10 mouse cellular contexts compared by ENCODE assay signal in the genomic region with DNA sequence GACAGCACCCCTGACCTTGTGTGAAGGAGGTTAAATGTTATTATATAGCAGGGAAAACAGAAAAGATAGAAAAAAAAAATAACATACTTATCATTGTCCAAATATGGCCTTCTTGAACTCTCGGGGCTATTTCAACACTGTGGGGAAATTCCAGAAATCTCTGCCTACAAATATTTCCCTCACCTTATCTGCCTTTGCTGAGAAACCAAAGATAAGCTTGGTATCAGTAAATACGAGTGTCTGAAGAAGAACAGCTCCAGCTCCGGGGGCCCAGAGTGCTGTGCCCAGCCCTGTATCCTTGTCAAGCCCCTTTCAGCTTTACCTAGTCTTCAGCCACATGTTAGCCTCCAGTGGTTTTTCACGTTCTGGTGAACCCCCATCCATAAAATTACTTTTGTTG.
DNase-seq lines count a peak whose midpoint lies in the region; ATAC-seq and TF ChIP-seq lines count a peak whose summit lies in the region.
"Had no signal": no experiment of that assay in that cellular context is flagged by ENCODE, and none has a peak within 500 bp of the region (broad histone marks: within the 10 kb centered on the region; RNA-seq: fewer than 3 reads in every experiment).

No protein-coding gene starts in this region.

- no peak for TF ChIP-seq CTCF in heart, adult 2 months (IDR thresholded peaks at IDR 0.05)
- no peak for TF ChIP-seq CTCF in small intestine, adult 2 months (IDR thresholded peaks at IDR 0.05; ENCODE audit: extremely low read depth, insufficient read length, insufficient replicate concordance, low read depth, low read length)

- 24% methylated on average over 4 of the region's 4 CpGs for WGBS in heart, adult 2 months
- 79% methylated on average over 4 of the region's 4 CpGs for WGBS in midbrain, embryonic 11.5 days
- 68% methylated on average over 4 of the region's 4 CpGs for WGBS in midbrain, embryonic 10.5 days
- WGBS in heart, embryonic 16.5 days = 14% methylated on average over 4 of the region's 4 CpGs
- 14% methylated on average over 4 of the region's 4 CpGs for WGBS in small intestine, adult 2 months
- WGBS in hindbrain, embryonic 13.5 days = 76% methylated on average over 4 of the region's 4 CpGs

- peaks cover 5% of the 10 kb centered on the region for H3K4me1 ChIP-seq in heart, adult 2 months (ENCODE audit: control insufficient read depth, insufficient read depth, low read length)
- H3K4me1 ChIP-seq in midbrain, embryonic 11.5 days (ENCODE audit: control insufficient read depth, insufficient read depth, low read length) = 0 out of 2 replicates have a peak, but pooled peaks cover 2% of the 10 kb centered on the region
- peaks cover 17% of the 10 kb centered on the region for H3K4me1 ChIP-seq in midbrain, embryonic 10.5 days
- H3K4me1 ChIP-seq in heart, embryonic 16.5 days (ENCODE audit: control insufficient read depth, insufficient read depth, low read length) = peaks cover 19% of the 10 kb centered on the region
- H3K4me1 ChIP-seq in small intestine, adult 2 months (ENCODE audit: control insufficient read depth, insufficient read depth, insufficient read length, low read length) = peaks cover 15% of the 10 kb centered on the region
- peaks cover 14% of the 10 kb centered on the region for H3K4me1 ChIP-seq in hindbrain, embryonic 13.5 days (replicated peaks)

- DNase-seq in heart, adult 2 months = no peak
- DNase-seq in heart, postnatal 14 days = no peak
- DNase-seq in midbrain, embryonic 11.5 days (ENCODE audit: low spot score, missing footprints) = peak; percentile 75
- no peak for DNase-seq in midbrain, embryonic 10.5 days (ENCODE audit: low spot score)
- DNase-seq in cerebellum, adult 11 months = no peak
- DNase-seq: cerebellum, postnatal 14 days had no signal

- intact Hi-C loops in heart, adult 2 months (cut with DNase I) = loop anchor here (5.0 to 10.0 kb wide), 4 partner anchors 92 to 588 kb away; partner anchors contain the start of gene Ppp1r12a
- intact Hi-C loops in heart, postnatal 14 days (cut with DNase I) = loop anchor here (5.0 to 10.0 kb wide), 3 partner anchors 92 to 590 kb away; no protein-coding TSS in a partner anchor

- no peaks in the 10 kb centered on the region for H3K79me2 ChIP-seq in heart, adult 2 months (replicated peaks; ENCODE audit: control insufficient read depth, insufficient read depth, low read length)

- TF ChIP-seq EP300 in heart, adult 2 months (IDR thresholded peaks at IDR 0.05; ENCODE audit: insufficient read depth, low read depth, low read length) = no peak

- TF ChIP-seq POLR2A in heart, adult 2 months (IDR thresholded peaks at IDR 0.05; ENCODE audit: insufficient read depth, low read depth, low read length) = no peak
- no peak for TF ChIP-seq POLR2A in small intestine, adult 2 months (IDR thresholded peaks at IDR 0.05; ENCODE audit: low read depth, low read length)

- no peak overlapping the region for H3K9ac ChIP-seq in heart, adult 2 months (ENCODE audit: low read depth, low read length)
- no peak overlapping the region for H3K9ac ChIP-seq in midbrain, embryonic 11.5 days (ENCODE audit: low read length)
- peak overlapping the region; percentile 42; the same call in 1 of the 2 replicates for H3K9ac ChIP-seq in heart, embryonic 16.5 days (ENCODE audit: low read length)
- no peak overlapping the region for H3K9ac ChIP-seq in hindbrain, embryonic 13.5 days

- no peaks in the 10 kb centered on the region for H3K9me3 ChIP-seq in midbrain, embryonic 11.5 days (ENCODE audit: control insufficient read depth, low read length)
- H3K9me3 ChIP-seq in midbrain, embryonic 10.5 days (replicated peaks) = no peaks in the 10 kb centered on the region
- H3K9me3 ChIP-seq in heart, embryonic 16.5 days (replicated peaks; ENCODE audit: control insufficient read depth, low read length) = no peaks in the 10 kb centered on the region
- H3K9me3 ChIP-seq in hindbrain, embryonic 13.5 days = no peaks in the 10 kb centered on the region

- H3K27me3 ChIP-seq in heart, adult 2 months (ENCODE audit: control insufficient read depth, insufficient read depth, low read length) = no peaks in the 10 kb centered on the region
- no peaks in the 10 kb centered on the region; the same call in 1 of the 2 replicates for H3K27me3 ChIP-seq in midbrain, embryonic 11.5 days (ENCODE audit: control insufficient read depth, insufficient read depth, low read length)
- no peaks in the 10 kb centered on the region for H3K27me3 ChIP-seq in midbrain, embryonic 10.5 days (ENCODE audit: low read depth, poor library complexity, severe bottlenecking)
- no peaks in the 10 kb centered on the region for H3K27me3 ChIP-seq in heart, embryonic 16.5 days (ENCODE audit: control insufficient read depth, insufficient read depth, low read length)
- H3K27me3 ChIP-seq in small intestine, adult 2 months (ENCODE audit: control insufficient read depth, insufficient read depth, low read length) = no peaks in the 10 kb centered on the region
- H3K27me3 ChIP-seq in hindbrain, embryonic 13.5 days = no peaks in the 10 kb centered on the region

- H3K4me3 ChIP-seq in heart, adult 2 months = no peak overlapping the region
- H3K4me3 ChIP-seq in midbrain, embryonic 11.5 days (ENCODE audit: low read depth, low read length) = no peak overlapping the region
- no peak overlapping the region for H3K4me3 ChIP-seq in midbrain, embryonic 10.5 days
- H3K4me3 ChIP-seq in heart, embryonic 16.5 days (ENCODE audit: low read length) = no peak overlapping the region
- H3K4me3 ChIP-seq in small intestine, adult 2 months (ENCODE audit: low read depth, low read length) = no peak overlapping the region
- no peak overlapping the region for H3K4me3 ChIP-seq in hindbrain, embryonic 13.5 days

- ATAC-seq in midbrain, embryonic 11.5 days (ENCODE audit: low FRiP score) = no peak
- peak; percentile 47; the same call in 1 of the 2 replicates for ATAC-seq in heart, embryonic 16.5 days (replicated peaks; ENCODE audit: extremely low read depth, insufficient read depth, low FRiP score)
- no peak for ATAC-seq in hindbrain, embryonic 13.5 days (ENCODE audit: low FRiP score)
- ATAC-seq: hindbrain, postnatal 0 days had no signal

- H3K36me3 ChIP-seq in heart, adult 2 months (ENCODE audit: control insufficient read depth, insufficient read depth, low read length) = no peaks in the 10 kb centered on the region; the same call in 1 of the 2 replicates
- H3K36me3 ChIP-seq in midbrain, embryonic 11.5 days (ENCODE audit: control insufficient read depth, insufficient read depth, low read length) = no peaks in the 10 kb centered on the region
- H3K36me3 ChIP-seq in midbrain, embryonic 10.5 days = no peaks in the 10 kb centered on the region
- no peaks in the 10 kb centered on the region for H3K36me3 ChIP-seq in heart, embryonic 16.5 days (ENCODE audit: control insufficient read depth, insufficient read depth)
- H3K36me3 ChIP-seq in small intestine, adult 2 months (ENCODE audit: control insufficient read depth, insufficient read depth, low read length) = no peaks in the 10 kb centered on the region
- no peaks in the 10 kb centered on the region for H3K36me3 ChIP-seq in hindbrain, embryonic 13.5 days

- H3K27ac ChIP-seq in heart, adult 2 months = peak overlapping the region; percentile 83
- H3K27ac ChIP-seq in midbrain, embryonic 11.5 days (ENCODE audit: low read depth, low read length) = no peak overlapping the region
- no peak overlapping the region for H3K27ac ChIP-seq in midbrain, embryonic 10.5 days (replicated peaks)
- peak overlapping the region; percentile 79 for H3K27ac ChIP-seq in heart, embryonic 16.5 days (ENCODE audit: low read length)
- peak overlapping the region; percentile 72 for H3K27ac ChIP-seq in small intestine, adult 2 months (ENCODE audit: insufficient read depth, low read depth, low read length)
- H3K27ac ChIP-seq in hindbrain, embryonic 13.5 days = no peak overlapping the region
- H3K27ac ChIP-seq: hindbrain, postnatal 0 days had no signal

- H3K4me2 ChIP-seq in midbrain, embryonic 11.5 days = no peak overlapping the region
- H3K4me2 ChIP-seq in heart, embryonic 16.5 days (ENCODE audit: low read depth, low read length) = peak overlapping the region; percentile 75
- no peak overlapping the region for H3K4me2 ChIP-seq in hindbrain, embryonic 13.5 days

Comparison
In these comparisons a context has a peak if more than half of its experiments do, and no peak if none do; other contexts are left out.
1. H3K27ac ChIP-seq: peak in heart, adult 2 months (single experiment), heart, embryonic 16.5 days (single experiment) and small intestine, adult 2 months (single experiment); none in midbrain, embryonic 11.5 days (single experiment), midbrain, embryonic 10.5 days (single experiment) and hindbrain, embryonic 13.5 days (single experiment).